Mouse (Mus musculus): ENCODE results near the gene Ets2. TPM values are rescaled to one million over a fixed set of nuclear protein-coding genes. Genes with fewer than 3 reads are reported as not detected.

Ets2 gene
- polyA plus RNA-seq, 1 experiment, result 113 TPM

- 84% methylated on average over 4 of the region's 4 CpGs for WGBS
- Histone ChIP-seq H3K4me3 (replicated peaks; ENCODE audit: extremely low read depth, low read depth, low read length) (no peak overlapping the region), H3K4me1 (ENCODE audit: control insufficient read depth, insufficient read depth, low read length) (no peaks in the 10 kb centered on the region)
- no peak for DNase-seq
- TF ChIP-seq POLR2A (IDR thresholded peaks at IDR 0.05; ENCODE audit: borderline replicate concordance, extremely low read depth, low read depth, low read length) (no peak), CTCF (IDR thresholded peaks at IDR 0.05; ENCODE audit: insufficient read depth, low read length) (no peak)
These were observed 13.9 kb upstream of the Ets2 start for GRCm38 (mm10) chr16:95688010-95688409.

- DNase-seq, result no peak
- WGBS, result 74% methylated on average over 6 of the region's 6 CpGs
- H3K4me3 ChIP-seq (replicated peaks; ENCODE audit: extremely low read depth, low read depth, low read length), result no peak overlapping the region
- TF ChIP-seq POLR2A (IDR thresholded peaks at IDR 0.05; ENCODE audit: borderline replicate concordance, extremely low read depth, low read depth, low read length) (no peak), CTCF (IDR thresholded peaks at IDR 0.05; ENCODE audit: insufficient read depth, low read length) (no peak)
- H3K4me1 ChIP-seq (ENCODE audit: control insufficient read depth, insufficient read depth, low read length), result peaks cover 3% of the 10 kb centered on the region; the same call in 1 of the 2 replicates
These were observed 5.3 kb upstream of the Ets2 start for GRCm38 (mm10) chr16:95696599-95696998.

DNA sequence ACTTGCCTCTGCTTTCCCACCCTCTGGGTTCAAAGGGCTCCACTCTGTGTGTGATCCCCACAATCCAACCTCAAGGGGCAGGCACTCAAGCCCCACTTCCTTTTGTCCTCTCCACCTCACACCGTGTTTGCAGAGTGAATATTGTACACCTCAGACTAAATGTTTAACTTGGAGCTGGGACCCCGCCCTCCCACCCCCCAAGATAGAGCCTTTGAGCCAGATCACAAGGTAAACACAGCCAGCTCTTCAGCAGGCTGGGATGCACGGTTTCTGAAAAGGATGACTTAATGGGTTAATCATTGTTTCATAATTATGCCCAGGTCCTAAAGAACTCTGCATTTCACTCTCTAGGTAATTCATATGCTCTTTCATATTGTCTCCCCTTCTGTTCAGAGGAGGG is 2.2 kb upstream of the Ets2 start:
- H3K4me1 ChIP-seq (ENCODE audit: control insufficient read depth, insufficient read depth, low read length), result peaks cover 10% of the 10 kb centered on the region; the same call in 1 of the 2 replicates
- TF ChIP-seq CTCF (IDR thresholded peaks at IDR 0.05; ENCODE audit: insufficient read depth, low read length) (no peak), POLR2A (IDR thresholded peaks at IDR 0.05; ENCODE audit: borderline replicate concordance, extremely low read depth, low read depth, low read length) (no peak)
- 58% methylated on average over 3 of the region's 3 CpGs for WGBS
- DNase-seq, result no peak
- no peak overlapping the region for H3K4me3 ChIP-seq (replicated peaks; ENCODE audit: extremely low read depth, low read depth, low read length)

GRCm38 (mm10) chr16:95700224-95700623 is 1.7 kb upstream of the Ets2 start:
- Histone ChIP-seq H3K4me1 (ENCODE audit: control insufficient read depth, insufficient read depth, low read length) (peaks cover 10% of the 10 kb centered on the region; the same call in 1 of the 2 replicates), H3K4me3 (replicated peaks; ENCODE audit: extremely low read depth, low read depth, low read length) (no peak overlapping the region)
- no peak for DNase-seq
- 79% methylated on average over 7 of the region's 7 CpGs for WGBS
- TF ChIP-seq POLR2A (IDR thresholded peaks at IDR 0.05; ENCODE audit: borderline replicate concordance, extremely low read depth, low read depth, low read length) (no peak), CTCF (IDR thresholded peaks at IDR 0.05; ENCODE audit: insufficient read depth, low read length) (no peak)

- peak; percentile 77 for DNase-seq
- Histone ChIP-seq H3K4me1 (ENCODE audit: control insufficient read depth, insufficient read depth, low read length) (peaks cover 20% of the 10 kb centered on the region; the same call in 1 of the 2 replicates), H3K4me3 (replicated peaks; ENCODE audit: extremely low read depth, low read depth, low read length) (peak overlapping the region; percentile 91)
- under 1% methylated on average over 62 of the region's 62 CpGs for WGBS
- TF ChIP-seq POLR2A (IDR thresholded peaks at IDR 0.05; ENCODE audit: borderline replicate concordance, extremely low read depth, low read depth, low read length) (no peak), CTCF (IDR thresholded peaks at IDR 0.05; ENCODE audit: insufficient read depth, low read length) (no peak)
These were observed 979 bp downstream of the Ets2 start for GRCm38 (mm10) chr16:95702562-95703545.

DNA sequence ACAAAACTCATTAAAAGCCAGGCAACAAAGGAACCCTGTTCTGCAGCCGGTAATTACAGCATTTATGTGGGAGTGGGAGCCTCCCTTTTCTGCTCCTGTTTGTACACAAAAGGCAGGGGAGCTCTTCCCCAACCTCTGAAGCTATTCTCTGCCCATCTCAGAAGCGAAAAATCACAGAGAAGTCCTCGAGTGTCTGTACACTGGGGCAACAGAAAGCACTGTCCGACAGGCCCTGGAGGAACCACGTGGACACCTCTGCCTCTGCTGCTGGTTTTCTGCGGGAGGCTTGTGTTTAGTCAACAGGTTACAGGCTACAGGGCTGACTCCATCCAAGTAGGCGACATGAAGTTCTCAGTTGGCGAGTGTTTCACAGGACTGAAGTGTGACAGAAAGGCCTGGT is 2.1 kb downstream of the Ets2 start:
- Histone ChIP-seq H3K4me3 (replicated peaks; ENCODE audit: extremely low read depth, low read depth, low read length) (peak overlapping the region; percentile 59), H3K4me1 (ENCODE audit: control insufficient read depth, insufficient read depth, low read length) (peaks cover 27% of the 10 kb centered on the region)
- TF ChIP-seq POLR2A (IDR thresholded peaks at IDR 0.05; ENCODE audit: borderline replicate concordance, extremely low read depth, low read depth, low read length) (no peak), CTCF (IDR thresholded peaks at IDR 0.05; ENCODE audit: insufficient read depth, low read length) (no peak)
- WGBS, result 20% methylated on average over 8 of the region's 8 CpGs
- DNase-seq, result peak; percentile 43

- DNase-seq, result no peak
- peaks cover 30% of the 10 kb centered on the region for H3K4me1 ChIP-seq (ENCODE audit: control insufficient read depth, insufficient read depth, low read length)
- no peak for TF ChIP-seq POLR2A (IDR thresholded peaks at IDR 0.05; ENCODE audit: borderline replicate concordance, extremely low read depth, low read depth, low read length)
- peak overlapping the region; percentile 59 for H3K4me3 ChIP-seq (replicated peaks; ENCODE audit: extremely low read depth, low read depth, low read length)
- WGBS, result 40% methylated on average over 10 of the region's 10 CpGs
These were observed 2.9 kb downstream of the Ets2 start for GRCm38 (mm10) chr16:95704662-95705330.

- no peak for TF ChIP-seq POLR2A (IDR thresholded peaks at IDR 0.05; ENCODE audit: borderline replicate concordance, extremely low read depth, low read depth, low read length)
- TF ChIP-seq CTCF (IDR thresholded peaks at IDR 0.05; ENCODE audit: insufficient read depth, low read length), result no peak
- Histone ChIP-seq H3K4me3 (replicated peaks; ENCODE audit: extremely low read depth, low read depth, low read length) (peak overlapping the region; percentile 21), H3K4me1 (ENCODE audit: control insufficient read depth, insufficient read depth, low read length) (peaks cover 34% of the 10 kb centered on the region)
- 51% methylated on average over 6 of the region's 6 CpGs for WGBS
- no peak for DNase-seq
These were observed 3.9 kb downstream of the Ets2 start for GRCm38 (mm10) chr16:95705771-95706170.

DNA sequence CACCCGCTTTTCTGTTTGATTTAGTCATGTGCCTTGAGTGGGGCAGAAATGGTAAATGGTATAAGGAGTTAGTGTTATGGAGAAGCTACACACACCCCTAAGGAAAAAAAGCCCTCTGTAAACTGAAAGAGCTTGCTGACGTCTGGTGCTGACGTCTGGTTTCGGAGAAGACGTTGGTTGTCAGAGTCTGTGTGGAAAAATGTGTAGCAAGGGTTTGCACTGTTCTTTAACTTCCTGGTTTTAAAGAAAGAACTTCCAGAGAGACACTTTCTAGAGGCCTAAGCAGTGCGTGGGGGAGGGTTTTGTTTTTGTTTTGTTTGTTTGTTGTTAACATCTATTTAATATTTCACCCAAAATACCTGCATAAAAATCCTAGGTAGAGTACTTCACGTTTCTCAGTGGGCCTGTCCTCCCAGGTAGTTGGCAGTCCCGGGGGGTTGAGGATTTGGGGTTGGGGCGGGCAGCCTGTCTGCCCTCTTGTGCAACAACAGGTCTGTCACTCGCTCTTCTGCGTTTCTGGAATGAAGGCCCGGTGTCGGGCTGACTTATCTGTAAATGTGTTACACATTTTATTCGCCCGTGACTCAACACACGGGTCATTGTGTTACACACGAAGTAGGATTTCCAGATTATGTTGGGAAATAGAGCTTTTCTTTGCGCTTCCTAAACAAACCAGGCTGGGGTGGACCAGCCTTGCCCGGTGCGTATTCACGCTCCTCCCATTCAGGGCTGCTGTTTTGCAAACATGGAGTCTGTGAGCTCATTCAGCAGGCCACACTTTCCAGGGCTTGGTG is 6.5 kb downstream of the Ets2 start:
- no peak for TF ChIP-seq CTCF (IDR thresholded peaks at IDR 0.05; ENCODE audit: insufficient read depth, low read length)
- no peak for TF ChIP-seq POLR2A (IDR thresholded peaks at IDR 0.05; ENCODE audit: borderline replicate concordance, extremely low read depth, low read depth, low read length)
- H3K4me3 ChIP-seq (replicated peaks; ENCODE audit: extremely low read depth, low read depth, low read length), result peak overlapping the region; percentile 25
- DNase-seq, result no peak
- peaks cover 30% of the 10 kb centered on the region for H3K4me1 ChIP-seq (ENCODE audit: control insufficient read depth, insufficient read depth, low read length)
- 18% methylated on average over 21 of the region's 21 CpGs for WGBS

Measured in lung, adult 2 months (tissue).